10 mouse cellular contexts compared by ENCODE assay signal in the genomic region with DNA sequence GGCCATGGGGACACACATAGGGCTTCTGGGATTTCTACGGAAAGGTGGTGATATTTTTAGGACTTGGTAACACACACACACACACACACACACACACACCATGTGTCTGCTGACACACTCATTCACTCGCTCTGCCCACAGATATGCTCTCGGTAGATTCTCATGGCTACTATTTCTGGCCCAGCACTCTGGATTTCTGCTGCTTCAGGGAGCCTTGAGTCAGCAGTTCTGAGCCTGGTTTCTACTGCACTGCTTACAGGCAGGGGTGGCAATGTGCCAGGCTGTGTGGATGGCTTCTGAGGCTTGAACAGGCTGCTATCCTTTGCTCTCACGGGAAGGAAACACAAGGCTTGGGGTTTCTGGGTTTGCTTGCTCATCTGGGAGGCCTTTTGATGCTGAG.
DNase-seq lines count a peak whose midpoint lies in the region; ATAC-seq and TF ChIP-seq lines count a peak whose summit lies in the region.
"Had no signal": no experiment of that assay in that cellular context is flagged by ENCODE, and none has a peak within 500 bp of the region (broad histone marks: within the 10 kb centered on the region; RNA-seq: fewer than 3 reads in every experiment).

No protein-coding gene starts in this region.

- H3K4me3 ChIP-seq in midbrain, embryonic 13.5 days (replicated peaks): no peak overlapping the region
- H3K4me3 ChIP-seq in midbrain, embryonic 15.5 days: no peak overlapping the region
- H3K4me3 ChIP-seq in cerebellum, adult 2 months (replicated peaks; ENCODE audit: insufficient read depth, low read depth, low read length): no peak overlapping the region
- H3K4me3 ChIP-seq in heart, adult 2 months: no peak overlapping the region
- H3K4me3 ChIP-seq in neural tube, embryonic 15.5 days (replicated peaks): no peak overlapping the region
- H3K4me3 ChIP-seq: liver, embryonic 15.5 days; stomach, embryonic 15.5 days had no signal

- peak; percentile 69 for TF ChIP-seq EP300 in heart, adult 2 months (IDR thresholded peaks at IDR 0.05; ENCODE audit: insufficient read depth, low read depth, low read length)

- H3K9ac ChIP-seq in midbrain, embryonic 13.5 days (replicated peaks): 0 out of 2 replicates have a peak overlapping the region, but pooled peaks have one; percentile 36
- H3K9ac ChIP-seq in midbrain, embryonic 15.5 days: no peak overlapping the region
- H3K9ac ChIP-seq in heart, adult 2 months (ENCODE audit: low read depth, low read length): no peak overlapping the region
- H3K9ac ChIP-seq in neural tube, embryonic 15.5 days (replicated peaks): no peak overlapping the region
- H3K9ac ChIP-seq: liver, embryonic 15.5 days; stomach, embryonic 15.5 days had no signal

- intact Hi-C loops in heart, adult 2 months (cut with DNase I): no loop called here

- no peak for TF ChIP-seq CTCF in cerebellum, adult 2 months (IDR thresholded peaks at IDR 0.05; ENCODE audit: borderline replicate concordance, insufficient read depth, low read depth, low read length)
- TF ChIP-seq CTCF in heart, adult 2 months (IDR thresholded peaks at IDR 0.05): no peak

- 83% methylated on average over 4 of the region's 4 CpGs for WGBS in midbrain, embryonic 13.5 days
- WGBS in midbrain, embryonic 15.5 days: 83% methylated on average over 4 of the region's 4 CpGs
- 6% methylated on average over 4 of the region's 4 CpGs for WGBS in cerebellum, adult 2 months
- 30% methylated on average over 4 of the region's 4 CpGs for WGBS in heart, adult 2 months
- WGBS in neural tube, embryonic 15.5 days: 62% methylated on average over 4 of the region's 4 CpGs

- peaks cover 18% of the 10 kb centered on the region for H3K4me1 ChIP-seq in midbrain, embryonic 13.5 days (replicated peaks)
- peaks cover 13% of the 10 kb centered on the region for H3K4me1 ChIP-seq in midbrain, embryonic 15.5 days
- H3K4me1 ChIP-seq in cerebellum, adult 2 months (ENCODE audit: control insufficient read depth, insufficient read depth, low read length): peaks cover 8% of the 10 kb centered on the region
- H3K4me1 ChIP-seq in heart, adult 2 months (ENCODE audit: control insufficient read depth, insufficient read depth, low read length): peaks cover 10% of the 10 kb centered on the region
- H3K4me1 ChIP-seq in neural tube, embryonic 15.5 days: peaks cover 21% of the 10 kb centered on the region
- H3K4me1 ChIP-seq: liver, embryonic 15.5 days; stomach, embryonic 15.5 days had no signal

- peak; percentile 77 to 83 for DNase-seq in cerebellum, adult 2 months
- peak; percentile 58 to 65 for DNase-seq in heart, adult 2 months
- DNase-seq in layer of hippocampus, adult 9-11 months: peak; percentile 83
- DNase-seq in right cerebral cortex, postnatal 4 days: peak; percentile 71

- no peaks in the 10 kb centered on the region for H3K36me3 ChIP-seq in midbrain, embryonic 13.5 days
- no peaks in the 10 kb centered on the region for H3K36me3 ChIP-seq in midbrain, embryonic 15.5 days (replicated peaks)
- H3K36me3 ChIP-seq in heart, adult 2 months (ENCODE audit: control insufficient read depth, insufficient read depth, low read length): peaks cover 11% of the 10 kb centered on the region
- no peaks in the 10 kb centered on the region for H3K36me3 ChIP-seq in neural tube, embryonic 15.5 days
- H3K36me3 ChIP-seq: liver, embryonic 15.5 days; stomach, embryonic 15.5 days had no signal

- no peak for ATAC-seq in midbrain, embryonic 13.5 days
- no peak for ATAC-seq in midbrain, embryonic 15.5 days (replicated peaks)
- no peak for ATAC-seq in neural tube, embryonic 15.5 days (ENCODE audit: low FRiP score)
- ATAC-seq in megakaryocyte, adult 5-6 weeks (ENCODE audit: poor library complexity, severe bottlenecking): no peak

- H3K27me3 ChIP-seq in midbrain, embryonic 13.5 days: no peaks in the 10 kb centered on the region
- no peaks in the 10 kb centered on the region for H3K27me3 ChIP-seq in midbrain, embryonic 15.5 days (replicated peaks)
- H3K27me3 ChIP-seq in cerebellum, adult 2 months (ENCODE audit: control insufficient read depth, insufficient read depth, low read length): no peaks in the 10 kb centered on the region
- no peaks in the 10 kb centered on the region for H3K27me3 ChIP-seq in heart, adult 2 months (ENCODE audit: control insufficient read depth, insufficient read depth, low read length)
- H3K27me3 ChIP-seq in neural tube, embryonic 15.5 days (replicated peaks): no peaks in the 10 kb centered on the region
- H3K27me3 ChIP-seq: liver, embryonic 15.5 days; stomach, embryonic 15.5 days had no signal

- TF ChIP-seq POLR2A in cerebellum, adult 2 months (IDR thresholded peaks at IDR 0.05; ENCODE audit: borderline replicate concordance, insufficient read depth, low read length): no peak
- TF ChIP-seq POLR2A in heart, adult 2 months (IDR thresholded peaks at IDR 0.05; ENCODE audit: insufficient read depth, low read depth, low read length): no peak

- no peak overlapping the region for H3K4me2 ChIP-seq in midbrain, embryonic 13.5 days (replicated peaks)
- no peak overlapping the region for H3K4me2 ChIP-seq in midbrain, embryonic 15.5 days
- H3K4me2 ChIP-seq in neural tube, embryonic 15.5 days: no peak overlapping the region
- H3K4me2 ChIP-seq: liver, embryonic 15.5 days; stomach, embryonic 15.5 days had no signal

- H3K27ac ChIP-seq in midbrain, embryonic 13.5 days: peak overlapping the region; percentile 7; the same call in 1 of the 2 replicates
- no peak overlapping the region for H3K27ac ChIP-seq in midbrain, embryonic 15.5 days
- no peak overlapping the region for H3K27ac ChIP-seq in cerebellum, adult 2 months (ENCODE audit: insufficient read depth, low read length)
- H3K27ac ChIP-seq in heart, adult 2 months: no peak overlapping the region
- H3K27ac ChIP-seq in neural tube, embryonic 15.5 days (replicated peaks): no peak overlapping the region
- H3K27ac ChIP-seq: liver, embryonic 15.5 days; stomach, embryonic 15.5 days had no signal

- H3K79me2 ChIP-seq in heart, adult 2 months (replicated peaks; ENCODE audit: control insufficient read depth, insufficient read depth, low read length): 0 out of 2 replicates have a peak, but pooled peaks cover 2% of the 10 kb centered on the region

- H3K9me3 ChIP-seq in midbrain, embryonic 13.5 days: no peaks in the 10 kb centered on the region
- no peaks in the 10 kb centered on the region for H3K9me3 ChIP-seq in midbrain, embryonic 15.5 days
- H3K9me3 ChIP-seq in neural tube, embryonic 15.5 days (replicated peaks): no peaks in the 10 kb centered on the region
- H3K9me3 ChIP-seq: liver, embryonic 15.5 days; stomach, embryonic 15.5 days had no signal
